Mouse (Mus musculus): ENCODE measurements around the gene Cmbl. TPM values are rescaled to one million over a fixed set of nuclear protein-coding genes. Genes with fewer than 3 reads are reported as not detected.

Cmbl gene
- total RNA-seq, 4 experiments from 2014 or later: 17.9 to 22.7 (median 20.8) TPM

GRCm38 (mm10) chr15:31617261-31617660 lies 52.1 kb downstream of the Cmbl start:
- no peak for DNase-seq (ENCODE audit: low spot score in 2 of 2)

GRCm38 (mm10) chr15:31619521-31619920 lies 54.3 kb downstream of the Cmbl start:
- DNase-seq (ENCODE audit: low spot score in 2 of 2): no peak

- no peak for DNase-seq (ENCODE audit: low spot score in 2 of 2)
Observed at GRCm38 (mm10) chr15:31627277-31628154, 62.3 kb downstream of the Cmbl start.

GRCm38 (mm10) chr15:31628180-31628579 lies 63.0 kb downstream of the Cmbl start:
- no peak for DNase-seq (ENCODE audit: low spot score in 2 of 2)

GRCm38 (mm10) chr15:31629556-31629955 lies 64.4 kb downstream of the Cmbl start:
- DNase-seq (ENCODE audit: low spot score in 2 of 2): no peak

GRCm38 (mm10) chr15:31631396-31631858 lies 66.2 kb downstream of the Cmbl start:
- DNase-seq (ENCODE audit: low spot score in 2 of 2): no peak

- no peak for DNase-seq (ENCODE audit: low spot score in 2 of 2)
Observed at GRCm38 (mm10) chr15:31632478-31632877, 67.3 kb downstream of the Cmbl start.

GRCm38 (mm10) chr15:31634582-31634981 lies 69.4 kb downstream of the Cmbl start:
- peak in 1 of 2 experiments; percentile 73 for DNase-seq (ENCODE audit: low spot score in 2 of 2)

- no peak for DNase-seq (ENCODE audit: low spot score in 2 of 2)
Observed at GRCm38 (mm10) chr15:31636091-31636595, 71.0 kb downstream of the Cmbl start.

Other genes starting within 250 kb of the Cmbl start
- 10 to 100 TPM; 61.4 to 76.2 (median 72.9) TPM for gene Ankrd33b, start 197.7 kb upstream of the Cmbl start, total RNA-seq (2022)
- 1 to 10 TPM in 1 of 4 experiments, under 1 TPM in 2, not detected in 1; 0.53 to 1.3 (median 0.59) TPM for gene Ropn1l, start 111.7 kb upstream of the Cmbl start, total RNA-seq (2022)
- 100 to 1,000 TPM; 181 to 200 (median 192) TPM for gene March6, start 34.3 kb upstream of the Cmbl start, total RNA-seq (2022)
- gene Cct5, start 36.4 kb downstream of the Cmbl start, total RNA-seq (2022): 100 to 1,000 TPM; 154 to 187 (median 183) TPM
- gene Fam173b, start 36.5 kb downstream of the Cmbl start, total RNA-seq (2022): 10 to 100 TPM; 10.4 to 11.4 (median 10.8) TPM